Mouse (Mus musculus) cerebellum, adult 8-10 months (tissue): ENCODE measurements at regions not wholly inside any gene's neighbourhood (a gene's known extent, or its start where the extent isn't known, plus 50 kb on each side); places are given as distances from the start of the nearest gene placed in this dataset.
A peak's percentile ranks its signal among the peaks of the same experiment; 100 is the strongest.

Experiments used
- DNase-seq: peaks from one replicate; pipeline ENCODE4 v3.0.0; 2022

DNA sequence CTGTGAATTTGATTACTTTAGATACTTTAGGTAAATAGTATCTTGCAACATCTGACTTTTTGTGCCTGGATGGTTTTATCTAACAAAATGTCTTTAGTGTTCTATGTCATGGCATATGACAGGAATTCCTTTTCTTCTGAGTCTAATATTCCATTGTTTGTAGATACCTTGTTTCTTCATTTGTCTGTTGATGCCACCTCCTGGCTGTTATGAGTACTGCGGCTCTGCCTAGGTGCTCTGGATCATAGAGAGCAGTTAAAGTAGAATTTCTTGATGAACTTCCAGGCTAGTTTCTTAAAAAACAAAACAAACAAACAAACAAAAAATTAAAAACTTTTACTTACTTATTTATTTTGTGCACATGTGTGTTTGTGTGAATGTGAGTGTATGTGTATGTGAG is 83.6 kb upstream of the Kif2a start:
- DNase-seq, result peak; percentile 21

DNA sequence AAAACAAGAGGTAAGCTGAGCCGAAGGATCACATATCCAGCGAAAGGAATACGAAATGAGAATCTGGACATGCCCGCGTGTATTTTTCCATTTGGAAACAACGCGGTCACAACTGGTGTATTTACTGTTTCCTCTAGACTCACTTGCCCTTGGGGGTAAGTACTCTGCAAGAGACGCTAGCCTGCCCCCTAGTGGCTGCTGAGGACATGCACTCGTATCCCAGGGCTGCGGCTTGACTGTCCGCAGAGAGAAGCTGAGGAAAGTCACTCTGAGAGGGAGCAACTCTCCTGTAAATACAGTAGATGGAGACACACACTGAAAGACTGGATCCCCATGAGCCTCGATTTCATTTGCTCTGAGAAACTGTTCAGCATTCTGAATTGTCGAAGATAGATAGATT is 79.7 kb upstream of the Kif2a start:
- peak; percentile 45 for DNase-seq

DNA sequence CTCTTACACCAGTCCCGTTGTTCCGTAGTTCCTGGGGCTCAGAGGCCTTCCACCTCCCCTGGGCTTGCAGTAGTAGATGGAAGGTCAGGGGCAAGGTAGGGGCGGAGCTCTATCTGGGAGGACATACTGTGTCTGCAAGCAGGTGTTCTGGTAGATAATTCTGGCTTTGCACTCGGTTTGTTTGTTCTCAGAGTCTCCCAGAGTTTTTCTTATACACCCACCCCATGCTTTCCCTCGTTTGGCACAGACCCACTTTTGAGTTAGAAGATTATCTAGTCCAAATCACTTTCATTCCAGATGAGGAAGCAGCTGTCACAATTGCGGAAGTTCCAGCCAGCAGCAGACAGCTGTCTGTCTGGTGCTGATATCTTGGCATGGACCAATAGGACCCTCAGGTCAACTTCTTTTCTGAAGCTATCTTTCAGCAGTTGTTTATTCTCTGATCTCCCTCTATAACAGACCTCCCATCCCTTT is 79.0 kb upstream of the Kif2a start:
- no peak for DNase-seq

DNA sequence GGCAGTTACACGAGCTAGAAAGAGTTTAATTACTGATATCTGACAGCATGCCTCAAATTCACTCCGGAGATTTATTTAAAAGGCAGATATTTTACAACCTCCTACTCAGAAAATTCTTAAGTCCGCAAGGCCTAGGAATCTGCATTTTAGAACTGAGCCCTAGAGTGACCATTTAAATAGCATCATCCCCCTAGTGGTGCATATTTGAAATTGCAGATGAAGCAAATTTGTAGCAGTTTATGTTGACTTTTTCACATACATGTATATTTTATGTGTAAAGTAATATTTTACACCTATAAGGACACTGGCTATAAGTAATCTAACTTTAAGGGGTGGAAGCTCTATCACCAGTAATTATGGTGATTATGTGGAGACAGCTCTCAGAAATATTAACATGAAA is 78.2 kb upstream of the Kif2a start:
- DNase-seq, result no peak

DNA sequence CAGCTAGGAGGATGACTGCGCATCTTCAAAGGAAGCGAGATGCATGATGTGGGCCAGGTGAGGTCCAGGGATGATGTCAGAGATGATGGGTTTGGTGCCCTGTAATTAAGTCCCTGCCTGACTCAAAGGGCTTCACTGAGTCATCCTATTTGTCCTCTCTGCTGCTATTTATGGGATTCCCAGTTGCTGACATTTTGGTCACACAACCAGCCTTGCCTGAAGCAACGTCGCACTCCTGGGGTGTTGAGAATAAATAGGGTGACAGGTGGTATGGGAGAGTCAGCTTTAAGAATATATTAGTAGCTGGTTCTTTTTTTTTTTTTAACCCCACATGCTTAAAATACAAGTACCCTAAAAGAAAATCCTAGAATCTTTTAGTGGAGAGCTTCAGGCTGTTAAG is 75.1 kb upstream of the Kif2a start:
- DNase-seq, result no peak

DNA sequence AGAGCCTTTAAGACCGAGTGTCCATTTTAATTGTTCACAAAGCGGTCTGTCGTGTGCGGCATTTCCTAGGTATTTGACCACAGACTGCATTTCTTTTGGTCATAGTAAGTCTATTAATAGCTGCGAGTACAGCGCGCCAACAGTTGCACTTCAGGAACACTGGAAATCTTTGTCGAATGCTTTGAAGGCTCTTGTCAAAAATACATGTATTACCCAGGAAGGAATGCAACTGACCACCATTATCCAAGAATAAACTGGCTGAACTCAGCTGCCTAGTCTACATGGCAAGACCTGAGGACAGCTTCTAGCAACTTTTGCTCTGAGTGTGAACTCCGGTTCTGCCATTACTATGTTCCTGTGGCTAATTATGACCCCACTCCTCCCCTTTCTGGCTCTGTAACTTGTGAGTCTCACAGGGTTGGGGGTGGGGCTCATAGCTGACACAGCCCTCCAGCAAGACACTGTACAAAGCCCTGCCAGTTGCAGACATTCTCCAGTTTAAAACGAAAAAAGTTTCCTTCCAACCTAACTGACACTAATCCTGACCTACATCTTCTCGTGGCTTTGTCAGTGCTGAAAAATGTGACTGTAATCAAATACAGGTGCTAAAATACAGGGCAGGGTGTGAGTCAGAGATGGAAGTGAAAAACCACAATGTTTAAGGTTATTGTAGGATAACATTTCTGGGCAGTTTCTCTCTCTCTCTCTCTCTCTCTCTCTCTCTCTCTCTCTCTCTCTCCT is 73.2 kb upstream of the Kif2a start:
- no peak for DNase-seq

DNA sequence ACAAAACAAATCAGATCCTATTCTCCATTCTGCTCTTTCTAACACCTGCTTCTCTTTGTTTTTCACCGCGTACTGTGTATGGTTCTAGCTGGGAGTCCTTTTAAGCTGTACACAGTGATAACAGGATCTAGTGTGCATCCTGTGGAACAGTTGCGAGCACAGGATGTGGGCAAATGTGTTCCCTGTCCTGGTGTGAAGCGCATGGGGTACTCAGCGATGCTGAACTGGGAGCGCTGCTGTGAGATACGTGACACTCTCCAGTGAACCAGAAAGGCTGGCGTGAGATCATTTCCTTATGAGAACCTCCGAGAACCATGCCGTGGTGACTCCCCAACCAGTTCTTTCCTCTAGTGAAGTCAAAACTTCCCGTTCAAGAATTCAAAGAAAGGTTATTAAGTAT is 72.6 kb upstream of the Kif2a start:
- DNase-seq, result no peak

DNA sequence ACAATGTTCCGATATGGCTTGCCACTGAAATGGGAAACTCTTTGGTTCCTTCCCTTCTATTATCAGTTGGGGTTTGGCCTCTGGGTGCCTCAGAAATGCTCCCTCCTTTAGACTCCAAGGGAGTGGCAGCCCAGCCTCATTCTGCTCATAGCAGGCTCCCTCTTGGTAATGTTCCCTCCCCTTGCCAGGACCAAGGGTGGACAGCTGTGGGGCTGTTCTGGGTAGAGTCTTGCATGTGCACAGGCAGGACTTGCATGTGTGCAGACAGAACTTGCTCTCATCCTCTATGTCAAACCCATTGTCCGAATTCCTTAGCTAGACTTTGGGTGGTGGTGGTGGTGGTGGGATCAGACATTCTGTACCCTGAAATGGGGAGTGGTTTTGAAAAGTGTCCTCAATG is 71.8 kb upstream of the Kif2a start:
- DNase-seq, result no peak

DNA sequence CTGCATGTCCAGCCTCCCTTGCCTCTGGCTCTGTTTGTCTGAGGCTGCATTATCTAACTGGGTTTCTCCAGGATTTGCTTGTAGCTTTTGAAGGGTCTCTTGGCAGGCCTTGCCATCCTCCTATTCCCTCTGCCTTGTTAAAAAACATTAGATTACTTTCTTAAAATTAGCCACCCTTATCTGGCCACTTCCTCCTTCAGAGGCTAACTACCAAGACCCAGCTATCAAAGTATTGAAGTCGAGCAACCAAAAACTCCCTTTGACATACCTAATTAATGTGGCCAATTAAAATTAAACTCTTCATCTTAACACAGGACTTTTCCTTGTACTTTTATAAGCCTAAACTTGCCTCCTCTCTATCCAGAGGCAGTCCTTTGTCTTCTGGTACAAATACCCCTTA is 66.3 kb upstream of the Kif2a start:
- DNase-seq, result no peak

DNA sequence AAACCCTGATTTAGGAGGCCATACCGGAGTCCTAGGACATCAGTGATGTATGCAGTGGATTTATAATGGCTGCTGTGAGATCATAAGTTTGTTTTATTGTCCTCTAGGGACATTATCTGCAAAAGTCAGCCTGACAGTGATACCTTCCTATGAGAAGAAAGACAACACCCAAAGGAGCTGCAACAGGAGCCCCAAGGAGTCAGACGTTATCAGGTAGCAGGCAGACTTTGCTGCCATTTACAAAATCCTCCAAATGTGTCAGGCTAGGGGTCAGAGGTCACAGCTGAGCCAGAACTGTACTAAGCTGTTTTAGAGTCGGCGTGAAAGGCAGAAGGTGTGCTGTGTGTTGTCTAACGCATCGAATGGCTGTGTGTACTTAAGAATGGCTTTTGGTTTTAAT is 65.4 kb upstream of the Kif2a start:
- no peak for DNase-seq

DNA sequence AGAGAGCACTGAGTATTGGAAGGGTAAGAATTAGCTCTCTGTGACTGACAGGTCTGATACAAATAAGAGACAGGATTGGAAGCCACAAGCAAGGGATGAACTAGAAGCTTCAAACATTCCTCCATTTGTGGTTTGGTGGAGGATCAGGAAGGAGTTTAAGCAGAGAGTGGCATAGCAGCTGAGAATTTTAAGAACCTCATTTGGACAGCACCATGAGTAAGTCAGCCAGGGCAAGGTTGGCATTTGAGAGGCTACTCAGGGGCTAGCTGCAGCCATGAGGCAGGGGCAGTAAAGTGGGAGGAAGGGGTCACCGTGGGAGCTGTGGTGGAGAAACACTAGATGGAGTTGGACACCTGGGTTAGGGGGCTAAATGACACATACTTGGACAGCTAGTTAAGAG is 56.2 kb upstream of the Kif2a start:
- no peak for DNase-seq

DNA sequence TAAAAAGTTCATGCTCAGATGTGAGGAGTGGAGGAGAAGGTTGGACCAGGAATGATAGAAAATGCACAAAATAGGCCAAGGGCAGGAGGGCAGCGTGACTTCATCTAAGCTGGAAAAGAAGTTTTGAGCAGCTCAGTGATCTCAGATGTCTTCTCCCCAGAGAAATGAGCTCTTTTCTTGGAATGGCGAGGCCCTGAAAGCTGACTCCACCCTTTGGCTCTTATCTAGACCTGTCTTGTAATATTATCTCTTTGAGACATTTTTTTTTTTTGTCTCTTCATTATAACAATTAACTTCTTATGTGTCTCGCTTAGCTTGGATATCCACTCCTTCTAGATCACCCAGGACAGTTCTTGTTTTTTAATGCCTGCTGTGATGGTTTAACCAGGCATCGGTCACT is 53.0 kb upstream of the Kif2a start:
- no peak for DNase-seq

DNA sequence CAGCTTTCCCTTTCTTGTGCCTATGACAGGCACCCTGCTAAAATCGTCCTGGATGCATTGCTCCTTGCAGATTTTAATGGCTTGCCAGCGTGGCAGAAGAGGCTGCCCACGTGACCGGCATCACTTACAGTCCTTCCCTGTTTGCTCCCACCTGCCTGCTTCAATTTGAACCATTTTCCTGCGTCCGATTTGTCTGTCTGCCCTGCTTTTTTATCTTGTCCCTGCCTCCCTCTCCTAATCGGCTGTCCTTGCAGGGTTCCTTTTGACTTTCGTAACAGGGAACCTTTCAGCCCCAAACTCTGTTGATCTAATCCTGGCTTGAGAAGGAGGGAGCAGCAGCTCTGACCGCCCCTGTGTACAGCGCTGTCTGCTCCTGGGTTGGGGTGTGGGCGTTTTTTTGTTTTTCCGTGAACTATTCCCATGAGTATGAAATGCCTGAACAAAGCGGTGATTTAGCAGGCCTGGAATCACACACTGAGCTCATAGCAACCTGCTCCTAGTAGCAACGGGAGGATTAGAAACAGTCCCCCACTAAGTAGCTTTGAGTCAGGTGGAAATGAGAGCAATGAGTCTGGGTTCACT is 51.2 kb upstream of the Kif2a start:
- DNase-seq, result peak; percentile 18

DNA sequence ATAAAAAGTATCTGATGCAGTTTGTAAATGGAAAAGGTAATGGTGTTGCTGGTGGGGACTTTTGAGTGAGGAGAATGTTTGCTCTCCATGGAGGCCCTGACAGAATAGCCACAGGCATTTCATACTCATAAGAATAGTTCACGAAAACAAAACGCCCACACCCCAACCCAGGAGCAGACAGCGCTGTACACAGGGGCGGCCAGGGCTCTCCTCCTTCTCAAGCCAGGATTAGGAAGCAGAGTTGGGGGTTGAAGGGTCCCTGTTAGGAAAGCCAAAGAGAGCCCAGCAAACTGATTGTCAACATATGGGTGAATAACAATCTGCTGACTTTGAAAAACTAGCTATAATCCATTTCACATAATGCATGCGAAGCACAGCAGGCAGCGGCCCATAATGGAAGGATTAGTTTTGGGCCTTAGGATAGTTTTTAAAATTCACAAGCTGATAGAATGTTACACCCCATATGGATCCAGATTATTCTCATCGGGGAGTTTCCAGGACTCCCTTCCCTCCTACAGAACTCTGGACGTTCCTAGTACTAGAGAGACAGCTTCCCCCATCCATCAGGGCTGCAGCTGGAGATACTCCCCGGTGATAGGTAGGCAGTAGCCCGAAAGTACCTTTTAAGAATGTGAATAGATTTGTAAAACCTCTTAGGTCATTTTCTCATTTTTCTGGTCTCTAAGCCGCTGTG is 50.6 kb upstream of the Kif2a start:
- DNase-seq, result no peak
